Mouse (Mus musculus) telencephalon, adult 2 months (tissue): ENCODE measurements around the gene Szrd1.
A peak's percentile ranks its signal among the peaks of the same experiment; 100 is the strongest.

Source experiments
- DNase-seq: peaks from one replicate; pipeline ENCODE4 v3.0.0-alpha.2; 2011; ENCODE audit warnings: low read depth, low spot score

Gene Szrd1

GRCm38 (mm10) chr4:141139116-141139970 lies at the start of gene Szrd1:
Gene Szrd1, minus strand, starts transcription at chr4:141139775.
- peak; percentile 96 for DNase-seq

GRCm38 (mm10) chr4:141186923-141187836 lies 47.6 kb upstream of the Szrd1 start:
- DNase-seq, result no peak

- no peak for DNase-seq
Measured at GRCm38 (mm10) chr4:141184426-141184825, 44.9 kb upstream of the Szrd1 start.

- no peak for DNase-seq
Measured at GRCm38 (mm10) chr4:141183932-141184331, 44.4 kb upstream of the Szrd1 start.

GRCm38 (mm10) chr4:141181981-141182380 lies 42.4 kb upstream of the Szrd1 start:
- no peak for DNase-seq

GRCm38 (mm10) chr4:141180831-141181230 lies 41.3 kb upstream of the Szrd1 start:
- DNase-seq, result no peak

- no peak for DNase-seq
Measured at GRCm38 (mm10) chr4:141178500-141178899, 38.9 kb upstream of the Szrd1 start.

- DNase-seq, result no peak
Measured at GRCm38 (mm10) chr4:141176328-141176838, 36.8 kb upstream of the Szrd1 start.

- DNase-seq, result no peak
Measured at GRCm38 (mm10) chr4:141175783-141176182, 36.2 kb upstream of the Szrd1 start.

- no peak for DNase-seq
Measured at GRCm38 (mm10) chr4:141172121-141172520, 32.5 kb upstream of the Szrd1 start.

GRCm38 (mm10) chr4:141167156-141167555 lies 27.6 kb upstream of the Szrd1 start:
- no peak for DNase-seq

- no peak for DNase-seq
Measured at GRCm38 (mm10) chr4:141165744-141166292, 26.2 kb upstream of the Szrd1 start.

- no peak for DNase-seq
Measured at GRCm38 (mm10) chr4:141163729-141164128, 24.2 kb upstream of the Szrd1 start.

- DNase-seq, result no peak
Measured at GRCm38 (mm10) chr4:141161699-141162208, 22.2 kb upstream of the Szrd1 start.

- no peak for DNase-seq
Measured at GRCm38 (mm10) chr4:141160193-141160592, 20.6 kb upstream of the Szrd1 start.

GRCm38 (mm10) chr4:141159666-141160065 lies 20.1 kb upstream of the Szrd1 start:
- no peak for DNase-seq

GRCm38 (mm10) chr4:141159093-141159492 lies 19.5 kb upstream of the Szrd1 start:
- DNase-seq, result no peak

GRCm38 (mm10) chr4:141158609-141159008 lies 19.0 kb upstream of the Szrd1 start:
- no peak for DNase-seq

GRCm38 (mm10) chr4:141157485-141157884 lies 17.9 kb upstream of the Szrd1 start:
- no peak for DNase-seq

- DNase-seq, result no peak
Measured at GRCm38 (mm10) chr4:141149116-141149515, 9.5 kb upstream of the Szrd1 start.

GRCm38 (mm10) chr4:141148009-141148801 lies 8.6 kb upstream of the Szrd1 start:
- DNase-seq, result no peak
